Mouse (Mus musculus) granulocyte monocyte progenitor cell, adult 5-6 weeks (primary cell): ENCODE results near the gene Iqcj. TPM values are rescaled to one million over a fixed set of nuclear protein-coding genes. Genes with fewer than 3 reads are reported as not detected.

ENCODE experiments used
- ATAC-seq: replicated peaks from 2 replicates; pipeline ENCODE4 v1.8.0; 2016; ENCODE audit warnings: mild to moderate bottlenecking, moderate TSS enrichment, inconsistent platforms; ENCODE audit not compliant: poor library complexity, severe bottlenecking
- total RNA-seq, 2 experiments: library from RNA; stranded (forward) in 1 of 2; stranded (reverse) in 1 of 2; fragments of 200-712, 200-1000 nt in 1 of 2; fragments of >200 nt in 1 of 2; fragmentation: Nextera tagmentation in 1 of 2; gene quantifications; 2 replicates each; pipeline ENCODE4 v1.2.3; 2014 to 2017

Iqcj gene
- total RNA-seq (2014; fragmentation: Nextera tagmentation) (not detected in 2 replicates), total RNA-seq (2017) (not detected in 2 replicates)

- no peak for ATAC-seq
Measured at GRCm38 (mm10) chr3:67892026-67892705, at the start of gene Iqcj, which contains the start of gene Iqschfp. TSS of gene Iqcj (plus strand) at chr3:67892220. TSS of gene Iqschfp (plus strand) at chr3:67892232.

DNA sequence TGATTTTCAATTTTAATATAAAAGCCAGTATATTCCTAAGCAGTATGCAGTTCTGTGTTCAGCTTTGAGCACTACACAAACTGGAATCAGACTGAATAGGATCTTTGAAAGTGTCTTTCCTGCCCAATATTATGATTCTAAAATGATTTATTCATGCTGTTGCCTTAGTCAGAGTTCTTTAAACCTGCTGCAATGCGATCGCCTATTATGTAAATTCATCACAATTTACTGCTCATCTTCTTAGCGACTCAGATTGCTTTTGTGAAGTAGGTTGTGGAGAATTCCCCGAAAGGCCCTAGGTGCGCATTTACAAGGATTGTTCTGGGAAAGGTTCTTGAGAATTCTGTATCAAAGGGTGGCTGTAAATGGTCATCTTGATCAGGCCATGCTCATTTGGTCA, 39.6 kb upstream of the Iqcj start:
- no peak for ATAC-seq

- no peak for ATAC-seq
Measured at GRCm38 (mm10) chr3:67861524-67861923, 30.5 kb upstream of the Iqcj start.

GRCm38 (mm10) chr3:67867420-67868065, 24.5 kb upstream of the Iqcj start:
- no peak for ATAC-seq

GRCm38 (mm10) chr3:67869424-67869823, 22.6 kb upstream of the Iqcj start:
- no peak for ATAC-seq

- ATAC-seq: no peak
Measured at GRCm38 (mm10) chr3:67877253-67877652, 14.8 kb upstream of the Iqcj start.

DNA sequence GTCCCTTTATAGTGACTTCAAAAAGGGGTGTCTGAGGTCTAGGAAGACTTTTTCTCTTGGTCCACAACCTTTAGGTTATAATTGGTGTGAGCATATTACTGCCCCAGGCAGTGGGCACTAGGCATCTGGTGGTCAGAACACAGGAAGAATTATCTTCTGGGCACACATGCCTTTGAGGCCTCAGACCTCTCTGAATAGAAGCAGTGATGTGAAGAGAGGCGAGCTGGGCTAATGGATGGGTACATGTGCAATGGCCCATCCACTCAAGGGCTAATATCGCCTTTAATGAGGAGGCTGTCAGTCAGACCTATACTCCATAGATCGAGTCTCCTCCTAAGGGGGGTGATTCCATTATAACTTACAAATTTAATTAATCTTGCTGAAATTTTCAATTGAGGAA, 7.7 kb upstream of the Iqcj start:
- no peak for ATAC-seq

DNA sequence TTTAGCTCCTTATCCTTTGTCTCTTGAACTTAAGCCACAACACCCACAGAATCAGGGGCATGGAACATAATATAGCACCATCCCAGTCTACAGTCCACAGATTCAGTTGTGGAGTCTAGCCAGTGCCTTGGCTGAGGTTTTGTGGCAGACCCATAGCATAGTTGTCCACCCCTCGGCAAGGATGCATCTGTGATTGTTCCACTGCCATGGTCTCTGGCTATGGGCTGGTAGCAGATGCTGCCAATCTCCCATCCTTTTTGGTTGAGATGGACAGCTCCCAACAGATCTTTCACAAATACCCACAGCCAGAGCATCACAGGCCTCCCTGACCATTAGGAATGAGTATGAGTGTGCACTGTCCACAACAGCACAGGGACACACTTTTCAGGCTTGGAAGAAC, 5.8 kb upstream of the Iqcj start:
- ATAC-seq: no peak

GRCm38 (mm10) chr3:67887251-67887650, 4.8 kb upstream of the Iqcj start:
- ATAC-seq: no peak

- no peak for ATAC-seq
Measured at GRCm38 (mm10) chr3:67892768-67893167, 748 bp downstream of the Iqcj start.

GRCm38 (mm10) chr3:67902517-67902916, 10.5 kb downstream of the Iqcj start:
- no peak for ATAC-seq

DNA sequence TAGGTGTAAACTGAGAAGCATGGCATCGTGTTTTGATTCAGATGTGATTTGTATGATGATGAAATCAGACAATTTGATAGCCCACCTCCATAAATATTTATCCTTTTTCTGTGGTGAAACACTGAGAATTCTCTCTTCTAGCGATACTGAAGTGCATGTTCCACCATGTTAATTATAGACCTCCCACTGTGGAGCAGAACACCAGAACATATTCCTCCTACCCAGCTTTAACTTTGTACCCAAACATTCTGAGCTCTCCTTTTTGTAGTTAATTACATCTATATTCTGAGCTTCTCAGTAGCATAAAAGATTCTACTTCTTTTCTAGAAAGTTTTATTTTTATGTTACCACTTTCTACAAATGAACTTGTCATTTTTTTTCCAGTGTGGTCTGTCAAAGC, 16.6 kb downstream of the Iqcj start:
- ATAC-seq: no peak

GRCm38 (mm10) chr3:67918098-67918497, 26.1 kb downstream of the Iqcj start:
- no peak for ATAC-seq

- no peak for ATAC-seq
Measured at GRCm38 (mm10) chr3:67918634-67919259, 26.7 kb downstream of the Iqcj start.

- ATAC-seq: no peak
Measured at GRCm38 (mm10) chr3:67923095-67923494, 31.1 kb downstream of the Iqcj start.

GRCm38 (mm10) chr3:67925453-67925852, 33.4 kb downstream of the Iqcj start:
- no peak for ATAC-seq

- ATAC-seq: no peak
Measured at GRCm38 (mm10) chr3:67930424-67931133, 38.6 kb downstream of the Iqcj start.

DNA sequence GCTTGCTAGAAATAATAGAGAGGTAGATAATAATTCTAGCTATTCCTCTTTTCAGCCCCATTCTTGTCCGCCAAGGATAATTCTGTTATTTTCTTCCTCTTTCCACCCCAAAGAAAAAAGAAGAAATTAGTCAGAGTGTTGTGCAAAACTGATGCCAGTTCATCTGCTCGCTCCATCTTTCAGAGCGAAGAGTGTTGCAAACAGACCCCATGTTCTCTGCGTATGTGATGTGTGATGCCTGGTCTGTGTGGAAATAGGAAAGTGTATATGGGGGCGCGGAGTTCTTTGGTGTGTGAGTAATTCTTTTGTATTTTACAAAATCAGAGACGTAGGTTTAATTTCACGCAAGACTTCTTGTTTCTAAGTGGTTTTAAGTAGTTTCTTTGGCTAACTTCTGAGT, 39.2 kb downstream of the Iqcj start:
- ATAC-seq: no peak

GRCm38 (mm10) chr3:67931914-67932313, 39.9 kb downstream of the Iqcj start:
- no peak for ATAC-seq

- no peak for ATAC-seq
Measured at GRCm38 (mm10) chr3:67935829-67936228, 43.8 kb downstream of the Iqcj start.

GRCm38 (mm10) chr3:67947000-67947399, 55.0 kb downstream of the Iqcj start:
- no peak for ATAC-seq
